ENCODE assay signal across 8 mouse cellular contexts in genomic region chr19:4012432-4013022, GRCm38 (mm10). TPM values are rescaled to one million over a fixed set of nuclear protein-coding genes. Genes with fewer than 3 reads are reported as not detected.
DNase-seq lines count a peak whose midpoint lies in the region; ATAC-seq lines count a peak whose summit lies in the region.

Gene Ndufv1 (minus strand): TSS chr19:4012806.

- under 1% methylated on average over 45 of the region's 45 CpGs for WGBS in hindbrain, embryonic 11.5 days

- H3K4me1 ChIP-seq in hindbrain, embryonic 11.5 days (replicated peaks; ENCODE audit: control insufficient read depth, insufficient read depth, low read length): peaks cover 3% of the 10 kb centered on the region; the same call in 1 of the 2 replicates

- H3K9ac ChIP-seq in hindbrain, embryonic 11.5 days (ENCODE audit: low read depth, low read length): peak within 1 kb of the TSS; percentile 63

- peak; percentile 96 for DNase-seq in Muller cell, postnatal 12 days (ENCODE audit: inconsistent ontology term)
- DNase-seq in cerebellum, adult 9-11 months: peak; percentile 99
- peak; percentile 99 for DNase-seq in frontal cortex, adult 2 months (ENCODE audit: extremely low spot score in 1 of 2, low spot score in 1 of 2)
- DNase-seq in hindbrain, embryonic 11.5 days (ENCODE audit: low spot score): peak; percentile 98
- DNase-seq in layer of hippocampus, postnatal 10 days (ENCODE audit: low spot score in 2 of 2): peak; percentile 94 to 95
- DNase-seq in lung, postnatal 10 days: peak; percentile 99
- peak; percentile 93 for DNase-seq in ovary, postnatal 36 days (ENCODE audit: low spot score)
- DNase-seq in thymus, postnatal 25 days: peak; percentile 93

- no peaks in the 10 kb centered on the region for H3K9me3 ChIP-seq in hindbrain, embryonic 11.5 days (ENCODE audit: control insufficient read depth, low read length)

- peak; percentile 99 for ATAC-seq in hindbrain, embryonic 11.5 days (ENCODE audit: low FRiP score)

- H3K4me3 ChIP-seq in hindbrain, embryonic 11.5 days (ENCODE audit: low read depth, low read length): peak within 1 kb of the TSS; percentile 61

- H3K27ac ChIP-seq in hindbrain, embryonic 11.5 days (ENCODE audit: low read depth, low read length): no peak within 1 kb of the TSS

- H3K27me3 ChIP-seq in hindbrain, embryonic 11.5 days (ENCODE audit: control insufficient read depth, insufficient read depth, low read length): no peaks in the 10 kb centered on the region

- peak within 1 kb of the TSS; percentile 56 for H3K4me2 ChIP-seq in hindbrain, embryonic 11.5 days (replicated peaks; ENCODE audit: low read depth, low read length)

- peaks cover 6% of the 10 kb centered on the region; the same call in 1 of the 2 replicates for H3K36me3 ChIP-seq in hindbrain, embryonic 11.5 days (ENCODE audit: control insufficient read depth, insufficient read depth, low read length)

RNA-seq across cellular contexts. Expression of gene Ndufv1, which starts in this region (rescaled TPM):
- 248 and 270 TPM in 2 replicates for polyA plus RNA-seq in frontal cortex, adult 2 months (2012; rRNA removed)
- 188 and 201 TPM in 2 replicates for polyA plus RNA-seq in hindbrain, embryonic 11.5 days (2014; fragmentation: Nextera tagmentation; extraction: Ambion mirVana)
- total RNA-seq in layer of hippocampus, postnatal 10 days (2021): 100 to 1,000 TPM; 197 to 207 TPM
